Mouse (Mus musculus): ENCODE results near the gene Stambp.
"Not testable (repeated sequence)": the region's sequence is repeated elsewhere in the genome, so short reads cannot be mapped to it uniquely, and the experiment has no call there.

GRCm38 (mm10) chr6:83585328-83585727, 12.8 kb upstream of the Stambp start:
- not testable (repeated sequence) for TF ChIP-seq CTCF (IDR thresholded peaks at IDR 0.05; ENCODE audit: low read depth); EP300 (optimal IDR thresholded peaks at IDR 0.05)
